Comparison of ENCODE assay signal across 10 mouse cellular contexts in genomic region chr10:80282481-80283441, GRCm38 (mm10). TPM values are rescaled to one million over a fixed set of nuclear protein-coding genes. Genes with fewer than 3 reads are reported as not detected.
DNase-seq lines count a peak whose midpoint lies in the region; ATAC-seq and TF ChIP-seq lines count a peak whose summit lies in the region.
"Had no signal": no experiment of that assay in that cellular context is flagged by ENCODE, and none has a peak within 500 bp of the region (broad histone marks: within the 10 kb centered on the region; RNA-seq: fewer than 3 reads in every experiment).

No protein-coding gene starts in this region.

- no peak for ATAC-seq in heart, embryonic 15.5 days (replicated peaks; ENCODE audit: insufficient number of reproducible peaks, insufficient read depth, low FRiP score, low read depth)
- peak; percentile 79 for ATAC-seq in stomach, embryonic 16.5 days (ENCODE audit: insufficient read depth, low FRiP score)
- ATAC-seq: midbrain, embryonic 13.5 days had no signal

- WGBS in heart, embryonic 15.5 days, result 80% methylated on average over 20 of the region's 20 CpGs
- 67% methylated on average over 20 of the region's 20 CpGs for WGBS in lung, adult 2 months
- 70% methylated on average over 20 of the region's 20 CpGs for WGBS in stomach, embryonic 16.5 days

- no peak overlapping the region for H3K4me2 ChIP-seq in heart, embryonic 15.5 days
- H3K4me2 ChIP-seq in stomach, embryonic 16.5 days (ENCODE audit: low read depth, low read length), result no peak overlapping the region
- H3K4me2 ChIP-seq: hindbrain, embryonic 15.5 days; limb, embryonic 13.5 days; midbrain, embryonic 13.5 days had no signal

- no peak for DNase-seq in heart, postnatal 25 days (ENCODE audit: low spot score)
- peak; percentile 61 to 76 for DNase-seq in lung, adult 18-20 months
- DNase-seq in lung, postnatal 14 days, result no peak
- DNase-seq in lung, adult 2 months, result peak; percentile 58
- no peak for DNase-seq in natural killer cell, adult 2 months (ENCODE audit: low spot score in 2 of 2)

- no peak overlapping the region for H3K4me3 ChIP-seq in heart, embryonic 15.5 days
- H3K4me3 ChIP-seq in lung, adult 2 months (replicated peaks; ENCODE audit: extremely low read depth, low read depth, low read length), result no peak overlapping the region
- no peak overlapping the region for H3K4me3 ChIP-seq in stomach, embryonic 16.5 days (replicated peaks; ENCODE audit: low read length)
- H3K4me3 ChIP-seq: hindbrain, embryonic 15.5 days; limb, embryonic 13.5 days; midbrain, embryonic 13.5 days had no signal

- no peaks in the 10 kb centered on the region for H3K9me3 ChIP-seq in heart, embryonic 15.5 days (replicated peaks)
- H3K9me3 ChIP-seq in stomach, embryonic 16.5 days (replicated peaks; ENCODE audit: control insufficient read depth, low read length), result no peaks in the 10 kb centered on the region
- H3K9me3 ChIP-seq: hindbrain, embryonic 15.5 days; limb, embryonic 13.5 days; midbrain, embryonic 13.5 days had no signal

- H3K9ac ChIP-seq in heart, embryonic 15.5 days, result no peak overlapping the region
- no peak overlapping the region for H3K9ac ChIP-seq in stomach, embryonic 16.5 days (ENCODE audit: low read length)
- H3K9ac ChIP-seq: hindbrain, embryonic 15.5 days; limb, embryonic 13.5 days; midbrain, embryonic 13.5 days had no signal

- H3K4me1 ChIP-seq in heart, embryonic 15.5 days (replicated peaks), result peaks cover 25% of the 10 kb centered on the region
- H3K4me1 ChIP-seq in lung, adult 2 months (ENCODE audit: control insufficient read depth, insufficient read depth, low read length), result 0 out of 2 replicates have a peak, but pooled peaks cover 4% of the 10 kb centered on the region
- 0 out of 2 replicates have a peak, but pooled peaks cover 8% of the 10 kb centered on the region for H3K4me1 ChIP-seq in stomach, embryonic 16.5 days (ENCODE audit: control insufficient read depth, insufficient read depth, low read length)
- H3K4me1 ChIP-seq: limb, embryonic 13.5 days had no signal

- intact Hi-C loops in heart, postnatal 25 days (cut with DNase I), result no loop called here

- H3K27ac ChIP-seq in heart, embryonic 15.5 days, result peak overlapping the region; percentile 70
- H3K27ac ChIP-seq in stomach, embryonic 16.5 days (ENCODE audit: low read length), result peak overlapping the region; percentile 76
- H3K27ac ChIP-seq: hindbrain, embryonic 15.5 days; limb, embryonic 13.5 days had no signal

- TF ChIP-seq POLR2A in lung, adult 2 months (IDR thresholded peaks at IDR 0.05; ENCODE audit: borderline replicate concordance, extremely low read depth, low read depth, low read length), result no peak

- no peak for TF ChIP-seq CTCF in lung, adult 2 months (IDR thresholded peaks at IDR 0.05; ENCODE audit: insufficient read depth, low read length)

- H3K36me3 ChIP-seq in heart, embryonic 15.5 days, result peaks cover 78% of the 10 kb centered on the region
- H3K36me3 ChIP-seq in stomach, embryonic 16.5 days (ENCODE audit: control insufficient read depth, insufficient read depth, low read length), result peaks cover 26% of the 10 kb centered on the region

- no peaks in the 10 kb centered on the region for H3K27me3 ChIP-seq in heart, embryonic 15.5 days
- H3K27me3 ChIP-seq in stomach, embryonic 16.5 days (ENCODE audit: control insufficient read depth, insufficient read depth, low read length), result no peaks in the 10 kb centered on the region
- H3K27me3 ChIP-seq: hindbrain, embryonic 15.5 days; limb, embryonic 13.5 days; midbrain, embryonic 13.5 days had no signal

RNA-seq across cellular contexts. Expression of gene Rps15, which starts 9.5 kb away (rescaled TPM):
- 525 and 544 TPM in 2 replicates for polyA plus RNA-seq in heart, embryonic 15.5 days (2015; fragmentation: Nextera tagmentation; extraction: Ambion mirVana)
- 100 to 1,000 TPM; 703 to 732 TPM for total RNA-seq in heart, postnatal 25 days (2021)
- polyA plus RNA-seq in lung, adult 2 months (2012; rRNA removed), result 1,318 and 1,397 TPM in 2 replicates
- 807 and 821 TPM in 2 replicates for polyA plus RNA-seq in stomach, embryonic 16.5 days (2015; fragmentation: Nextera tagmentation; extraction: Ambion mirVana)

RNA-seq across cellular contexts. Expression of gene Apc2, which starts 13.0 kb away (rescaled TPM):
- 0.96 and 2.1 TPM in 2 replicates for polyA plus RNA-seq in heart, embryonic 15.5 days (2015; fragmentation: Nextera tagmentation; extraction: Ambion mirVana)
- total RNA-seq in heart, postnatal 25 days (2021), result 1 to 10 TPM; 3.4 to 4.0 TPM
- polyA plus RNA-seq in lung, adult 2 months (2012; rRNA removed), result 3.8 and 4.1 TPM in 2 replicates
- 3.3 and 4.3 TPM in 2 replicates for polyA plus RNA-seq in stomach, embryonic 16.5 days (2015; fragmentation: Nextera tagmentation; extraction: Ambion mirVana)

RNA-seq across cellular contexts. Expression of gene Dazap1, which starts 21.5 kb away (rescaled TPM):
- polyA plus RNA-seq in heart, embryonic 15.5 days (2015; fragmentation: Nextera tagmentation; extraction: Ambion mirVana), result 31.5 and 40.0 TPM in 2 replicates
- 10 to 100 TPM; 55.0 to 69.6 TPM for total RNA-seq in heart, postnatal 25 days (2021)
- polyA plus RNA-seq in lung, adult 2 months (2012; rRNA removed), result 65.9 and 68.5 TPM in 2 replicates
- polyA plus RNA-seq in stomach, embryonic 16.5 days (2015; fragmentation: Nextera tagmentation; extraction: Ambion mirVana), result 35.8 and 43.9 TPM in 2 replicates

RNA-seq across cellular contexts. Expression of gene Gamt, which starts 21.9 kb away (rescaled TPM):
- 47.7 and 52.9 TPM in 2 replicates for polyA plus RNA-seq in heart, embryonic 15.5 days (2015; fragmentation: Nextera tagmentation; extraction: Ambion mirVana)
- total RNA-seq in heart, postnatal 25 days (2021), result 1 to 10 TPM; 9.0 to 9.3 TPM
- 26.4 and 29.7 TPM in 2 replicates for polyA plus RNA-seq in lung, adult 2 months (2012; rRNA removed)
- 92.0 and 115 TPM in 2 replicates for polyA plus RNA-seq in stomach, embryonic 16.5 days (2015; fragmentation: Nextera tagmentation; extraction: Ambion mirVana)

RNA-seq across cellular contexts. Expression of gene Ndufs7, which starts 33.8 kb away (rescaled TPM):
- polyA plus RNA-seq in heart, embryonic 15.5 days (2015; fragmentation: Nextera tagmentation; extraction: Ambion mirVana), result 553 and 586 TPM in 2 replicates
- total RNA-seq in heart, postnatal 25 days (2021), result 100 to 1,000 TPM; 957 to 967 TPM
- polyA plus RNA-seq in lung, adult 2 months (2012; rRNA removed), result 421 and 497 TPM in 2 replicates
- 340 and 344 TPM in 2 replicates for polyA plus RNA-seq in stomach, embryonic 16.5 days (2015; fragmentation: Nextera tagmentation; extraction: Ambion mirVana)

Comparison
In these comparisons a context has a peak if more than half of its experiments do, and no peak if none do; other contexts are left out.
1. DNase-seq: peak in lung, adult 18-20 months (2 of 2) and lung, adult 2 months (single experiment); none in heart, postnatal 25 days (single experiment), lung, postnatal 14 days (single experiment) and natural killer cell, adult 2 months (0 of 2).